Mouse (Mus musculus) CH12.LX (cell line): ENCODE results near the gene Grcc10. TPM values are rescaled to one million over a fixed set of nuclear protein-coding genes. Genes with fewer than 3 reads are reported as not detected.

Experiments
- DNase-seq: peaks from one replicate; pipeline ENCODE4 v3.0.0-alpha.2; 2013; ENCODE audit errors: extremely low read depth
- H3K27ac ChIP-seq: 2 replicates; pipeline ENCODE4 v1.5.1; 2012; ENCODE audit warnings: low read depth, mild to moderate bottlenecking, control low read depth, moderate library complexity; ENCODE audit not compliant: insufficient read depth
- H3K27me3 ChIP-seq: replicated peaks from 2 replicates; pipeline ENCODE3; 2012; ENCODE audit warnings: inconsistent platforms
- H3K36me3 ChIP-seq, 2 experiments: replicated peaks in 1 of 2; 2 replicates each; pipeline versions ENCODE3 to v1.6.1; 2012; ENCODE audit warnings: inconsistent platforms in 1 of 2, low read length in 1 of 2, mild to moderate bottlenecking in 1 of 2, mixed read lengths in 1 of 2, moderate library complexity in 1 of 2; ENCODE audit not compliant: control insufficient read depth in 1 of 2, insufficient read depth in 1 of 2
- H3K4me1 ChIP-seq, 2 experiments: 2 replicates each; pipeline ENCODE4 v1.6.1; 2012; ENCODE audit warnings: inconsistent platforms in 1 of 2, moderate library complexity in 1 of 2; ENCODE audit not compliant: insufficient read depth in 2 of 2, control insufficient read depth in 1 of 2
- H3K4me2 ChIP-seq: 2 replicates; pipeline ENCODE4 v1.6.1; 2012; ENCODE audit warnings: low read depth, mild to moderate bottlenecking, control low read depth; ENCODE audit not compliant: poor library complexity, insufficient read depth, severe bottlenecking
- H3K4me3 ChIP-seq, 3 experiments: fragments of 150-350 bp in 1 of 3; sonication (generic) in 1 of 3; replicated peaks in 1 of 3; 2 replicates each; pipeline versions ENCODE3 to v1.5.1; 2011 to 2012; ENCODE audit warnings: low read depth in 2 of 3, low read length in 2 of 3, mild to moderate bottlenecking in 2 of 3, moderate library complexity in 2 of 3, control low read depth in 1 of 3, improper control_type of control experiment in 1 of 3, inconsistent platforms in 1 of 3, mixed read lengths in 1 of 3; ENCODE audit not compliant: poor library complexity in 1 of 3
- H3K79me2 ChIP-seq: replicated peaks from 2 replicates; pipeline ENCODE4 v1.6.1; 2012; ENCODE audit warnings: mild to moderate bottlenecking, moderate library complexity; ENCODE audit not compliant: control insufficient read depth, poor library complexity, insufficient read depth, severe bottlenecking; ENCODE audit errors: extremely low read depth
- H3K9ac ChIP-seq: 2 replicates; pipeline ENCODE4 v1.6.1; 2012; ENCODE audit warnings: low read depth, mild to moderate bottlenecking, control low read depth, moderate library complexity; ENCODE audit not compliant: insufficient read depth
- H3K9me3 ChIP-seq: replicated peaks from 2 replicates; pipeline ENCODE3; 2012; ENCODE audit warnings: low read length, inconsistent platforms, mixed read lengths
- CHD2 ChIP-seq: IDR thresholded peaks from 2 replicates; pipeline ENCODE4 v1.6.1; 2011; ENCODE audit warnings: low read length, improper control_type of control experiment
- ELF1 ChIP-seq: IDR thresholded peaks from 2 replicates; pipeline ENCODE4 v1.6.1; 2014; ENCODE audit warnings: low read depth, mild to moderate bottlenecking, inconsistent platforms, low read length, improper control_type of control experiment
- JUN ChIP-seq: IDR thresholded peaks from 2 replicates; pipeline ENCODE4 v1.6.1; 2011; ENCODE audit warnings: low read depth, mild to moderate bottlenecking, low read length, improper control_type of control experiment, moderate library complexity; ENCODE audit not compliant: insufficient read depth
- MEF2A ChIP-seq: IDR thresholded peaks from 2 replicates; pipeline ENCODE4 v1.6.1; 2014; ENCODE audit warnings: low read depth, mild to moderate bottlenecking, inconsistent platforms, low read length, improper control_type of control experiment, borderline replicate concordance
- MXI1 ChIP-seq: IDR thresholded peaks from 2 replicates; pipeline ENCODE4 v1.6.1; 2011; ENCODE audit warnings: mild to moderate bottlenecking, low read depth, low read length, improper control_type of control experiment
- NELFE ChIP-seq: IDR thresholded peaks from 2 replicates; pipeline ENCODE4 v1.6.1; 2011; ENCODE audit warnings: low read depth, low read length, improper control_type of control experiment
- SIN3A ChIP-seq: IDR thresholded peaks from 2 replicates; pipeline ENCODE4 v1.6.1; 2012; ENCODE audit warnings: low read length, improper control_type of control experiment, inconsistent platforms
- TBP ChIP-seq: conservative IDR thresholded peaks from 2 replicates; pipeline ENCODE4 v1.6.1; 2011; ENCODE audit warnings: low read depth, low read length, improper control_type of control experiment
- USF1 ChIP-seq: IDR thresholded peaks from 2 replicates; pipeline ENCODE4 v1.6.1; 2014; ENCODE audit warnings: low read depth, mild to moderate bottlenecking, inconsistent platforms, low read length, improper control_type of control experiment
- USF2 ChIP-seq: conservative IDR thresholded peaks from 2 replicates; pipeline ENCODE4 v1.6.1; 2011; ENCODE audit warnings: low read depth, low read length, improper control_type of control experiment
- ZNF384 ChIP-seq: IDR thresholded peaks from 2 replicates; pipeline ENCODE4 v1.6.1; 2012; ENCODE audit warnings: low read depth, low read length, improper control_type of control experiment, inconsistent platforms
- dilution Hi-C: fragments of 300-500 bp; cut with MboI; formaldehyde crosslinking; loops from 2 replicates; pipeline ENCODE4 v1.14.3; 2020; ENCODE audit warnings: low sequenced_read_pairs; ENCODE audit not compliant: extremely low pct_unique_long_range_greater_than_20kb, extremely low pct_ligation_motif_present
- in situ Hi-C: fragments of 300-500 bp; cut with MboI; formaldehyde crosslinking; loops from 3 replicates; pipeline ENCODE4 v1.14.3; 2019; ENCODE audit warnings: low sequenced_read_pairs, low pct_ligation_motif_present, low pct_unique_long_range_greater_than_20kb, mixed read lengths
- polyA plus RNA-seq: library from polyadenylated mRNA; unstranded; fragments of >175 nt; gene quantifications from 2 replicates; pipeline ENCODE4 v1.2.1, GENCODE M21; 2012; ENCODE audit warnings: low read depth; ENCODE audit not compliant: insufficient read length
- total RNA-seq, 2 experiments: library from RNA; depleted of rRNA; stranded (reverse); fragments of 300-350 nt in 1 of 2; fragments of >200 nt in 1 of 2; gene quantifications; 2 replicates each; pipeline ENCODE4 v1.2.3; 2012 to 2014

The Grcc10 gene
- total and polyA plus RNA-seq, 3 experiments = 64.3 to 197 (median 88.4) TPM

- no peak; the same call in 1 of the 2 replicates for TF ChIP-seq USF1
Measured at GRCm38 (mm10) chr6:124740888-124741761, at the start of gene Grcc10 (continued).

DNA sequence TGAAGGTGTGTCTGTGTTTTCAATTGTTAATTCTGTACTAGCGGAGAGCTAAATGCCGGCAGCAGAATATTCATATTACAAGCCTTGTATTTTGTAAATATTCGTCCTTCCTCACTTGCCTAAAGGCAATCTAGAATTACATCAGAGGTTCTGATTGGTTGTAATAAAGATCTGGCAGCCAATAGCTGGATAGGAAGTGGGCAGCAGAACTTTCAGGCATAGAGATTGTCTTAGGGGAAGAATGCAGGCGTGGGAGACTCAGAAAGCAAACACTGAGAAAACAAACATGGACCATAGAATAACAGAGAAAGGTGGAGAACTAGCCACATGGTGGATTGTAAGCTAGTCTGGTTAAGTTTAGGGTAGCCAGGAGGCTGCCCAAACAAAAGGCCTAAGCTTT is 48.9 kb upstream of the Grcc10 start:
- DNase-seq = no peak
- H3K4me3 ChIP-seq = no peak overlapping the region
- no peaks in the 10 kb centered on the region for H3K27me3 ChIP-seq
- H3K36me3 ChIP-seq = peaks cover 0 to 11% of the 10 kb centered on the region in 2 experiments
- no peak overlapping the region for H3K9ac ChIP-seq
- in situ Hi-C loops = no loop called here
- no peaks in the 10 kb centered on the region for H3K9me3 ChIP-seq
- H3K27ac ChIP-seq = no peak overlapping the region
- no peak for TF ChIP-seq CHD2
- no peak for TF ChIP-seq ELF1
- no peak for TF ChIP-seq ZNF384
- TF ChIP-seq SIN3A = no peak
- no peak for TF ChIP-seq JUN
- no peak for TF ChIP-seq USF2
- TF ChIP-seq MXI1 = no peak
- TF ChIP-seq TBP = no peak
- no peak for TF ChIP-seq NELFE
- TF ChIP-seq, all 38 proteins: peak for 0
- Histone ChIP-seq H3K4me2 (no peak overlapping the region), H3K4me1 (peaks cover 6 to 18% of the 10 kb centered on the region in 2 experiments; a peak in 3 of 4 replicates), H3K79me2 (no peaks in the 10 kb centered on the region)
- dilution Hi-C loops = no loop called here

GRCm38 (mm10) chr6:124789519-124789918 is 48.3 kb upstream of the Grcc10 start:
- Histone ChIP-seq H3K4me3 (no peak overlapping the region), H3K9me3 (no peaks in the 10 kb centered on the region), H3K4me1 (peaks cover 6 to 18% of the 10 kb centered on the region in 2 experiments; a peak in 3 of 4 replicates), H3K27me3 (no peaks in the 10 kb centered on the region), H3K79me2 (no peaks in the 10 kb centered on the region), H3K27ac (no peak overlapping the region), H3K9ac (no peak overlapping the region), H3K4me2 (no peak overlapping the region), H3K36me3 (peaks cover 0 to 11% of the 10 kb centered on the region in 2 experiments)
- DNase-seq = no peak
- TF ChIP-seq MEF2A = no peak
- TF ChIP-seq MXI1 = peak; percentile 42; the same call in 1 of the 2 replicates
- dilution Hi-C loops (no loop called here), in situ Hi-C loops (no loop called here)
